Mouse (Mus musculus): ENCODE results near the gene Scn9a.

Gene Scn9a

DNA sequence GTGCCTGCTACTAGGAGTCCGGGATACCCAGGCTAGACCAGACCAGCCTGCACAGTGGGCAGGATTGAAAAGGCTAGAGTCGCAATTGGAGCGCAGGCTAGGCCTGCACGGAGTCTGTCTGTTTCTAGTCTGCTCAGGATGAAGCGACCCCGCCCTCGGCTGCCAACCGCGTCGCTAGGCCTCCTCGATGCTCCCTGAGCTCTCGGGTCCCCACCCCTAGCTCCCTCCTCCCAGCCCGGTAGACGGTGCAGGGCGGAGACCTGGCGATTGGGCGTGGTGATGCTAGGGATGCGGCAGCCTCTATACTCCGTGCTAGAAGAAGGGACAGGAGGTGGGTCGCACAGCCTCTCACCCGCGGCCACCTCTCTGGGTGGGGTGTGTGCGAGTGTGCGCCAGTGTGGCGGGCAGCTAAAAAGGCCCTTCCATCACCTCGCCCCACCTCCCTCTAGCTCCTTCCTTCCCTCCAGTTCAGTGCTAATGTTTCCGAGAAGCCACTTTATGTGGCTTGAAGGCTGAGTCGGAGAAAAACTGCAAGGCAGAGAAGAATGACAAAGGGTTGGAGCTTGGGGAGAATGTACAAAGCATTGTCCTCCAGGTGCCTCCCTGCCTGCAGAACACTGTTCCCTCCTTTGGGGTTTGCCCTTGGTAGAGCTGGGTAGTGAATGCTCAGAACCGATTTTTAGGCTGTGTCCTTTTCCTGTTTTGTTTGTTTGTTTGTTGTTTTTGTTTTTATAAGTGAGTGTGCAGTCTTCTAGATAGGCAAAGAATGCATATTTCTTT, at the start of gene Scn9a:
TSS of gene Scn9a (minus strand) at position 383 of the 780 bp plus-strand sequence.
- no peak for DNase-seq (ENCODE audit: low spot score)

DNA sequence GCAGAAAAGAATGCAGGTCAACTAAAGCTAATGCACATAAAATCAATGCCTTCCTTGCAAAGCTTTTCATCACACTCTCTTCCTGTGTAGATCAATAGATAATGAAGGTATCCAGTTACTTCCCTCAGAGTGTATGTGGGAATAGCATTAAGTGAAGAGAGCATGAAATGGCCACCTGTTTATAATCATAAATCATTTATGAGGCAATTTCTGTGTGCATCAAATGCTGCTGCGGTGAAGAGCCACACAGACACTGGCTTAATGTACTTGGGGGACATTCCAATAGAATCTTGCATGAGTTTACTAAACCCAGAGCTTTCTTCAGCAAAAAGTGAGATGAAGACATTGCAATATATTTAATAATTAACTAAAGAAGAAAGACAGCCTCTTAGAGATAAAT, 27.2 kb upstream of the Scn9a start:
- DNase-seq (ENCODE audit: low spot score) = no peak

DNA sequence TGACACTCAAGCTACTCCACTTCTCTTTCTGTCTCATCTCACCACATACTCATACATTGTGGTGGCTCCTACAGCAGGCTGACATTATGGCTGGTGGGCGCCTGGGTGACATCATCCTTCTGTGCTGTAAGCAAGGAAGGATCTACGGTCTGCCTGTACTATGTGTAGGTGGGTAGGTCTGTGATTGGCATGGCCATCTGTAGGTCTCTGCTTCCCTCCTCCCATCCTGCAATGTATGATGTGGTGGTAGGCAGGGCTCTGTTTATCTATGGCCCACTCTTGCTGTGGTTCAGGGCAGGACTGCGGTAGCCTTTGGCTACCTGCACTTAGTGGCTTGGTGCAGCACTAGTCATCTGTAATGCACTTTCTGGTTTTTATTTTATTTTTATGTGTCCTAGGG, 21.7 kb upstream of the Scn9a start:
- DNase-seq (ENCODE audit: low spot score) = no peak

DNA sequence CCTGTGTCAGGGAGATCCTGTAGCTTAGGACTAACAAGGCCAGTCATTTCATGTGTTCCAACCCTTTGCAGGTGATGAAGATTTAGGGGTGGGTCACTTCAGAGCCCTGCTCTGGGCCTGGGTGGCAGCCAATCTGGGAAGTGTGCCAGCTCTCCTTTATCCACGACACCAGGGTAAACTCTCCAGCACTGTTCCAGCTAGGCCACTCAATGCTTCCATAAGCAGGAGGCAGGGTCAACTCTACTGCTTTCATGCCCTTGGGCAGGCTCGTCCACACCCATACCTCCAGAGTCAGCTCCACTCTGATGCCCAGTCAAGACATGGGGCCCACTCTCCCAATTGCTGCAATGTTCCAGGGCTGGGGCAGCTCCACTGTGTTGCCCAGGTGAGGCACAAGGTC, 20.7 kb upstream of the Scn9a start:
- DNase-seq (ENCODE audit: low spot score) = no peak

DNA sequence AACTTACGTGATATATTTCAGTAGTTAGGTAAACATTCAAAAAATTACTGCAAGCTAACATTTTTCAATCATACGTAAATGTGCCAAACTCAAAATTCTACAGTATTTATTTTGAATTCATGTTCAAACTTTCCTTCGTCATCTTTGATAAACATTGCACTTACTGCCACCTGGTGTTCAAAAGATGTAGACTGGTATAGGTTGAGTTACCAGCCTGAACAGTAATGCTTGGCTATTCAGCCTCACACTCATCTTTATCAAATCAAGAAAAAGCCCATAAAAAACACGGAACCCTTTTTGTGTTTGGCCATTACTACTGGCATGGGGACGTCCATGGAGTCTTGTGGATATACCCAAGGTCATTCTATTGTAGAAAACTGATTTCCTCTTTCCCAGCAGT, 9.6 kb upstream of the Scn9a start:
- no peak for DNase-seq (ENCODE audit: low spot score)

DNA sequence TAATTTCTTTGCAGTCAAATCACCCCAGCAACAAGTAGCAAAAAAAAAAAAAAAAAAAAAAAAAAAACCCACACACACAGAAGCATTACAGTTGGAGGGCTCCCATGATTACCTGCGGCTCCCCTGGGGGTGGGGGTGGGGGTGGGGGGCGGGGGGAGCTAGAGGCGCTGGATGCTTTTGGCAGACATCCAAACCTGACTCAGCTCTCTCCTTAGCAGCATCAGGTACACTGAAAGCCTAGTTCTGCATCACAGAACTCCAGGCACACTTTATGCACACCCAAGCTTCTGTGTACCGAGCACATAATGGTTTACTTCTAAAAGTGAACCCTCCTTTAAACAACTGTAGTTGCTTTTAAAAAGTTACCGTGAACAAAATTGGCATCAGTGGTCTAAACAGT, 2.0 kb downstream of the Scn9a start:
- no peak for DNase-seq (ENCODE audit: low spot score)

DNA sequence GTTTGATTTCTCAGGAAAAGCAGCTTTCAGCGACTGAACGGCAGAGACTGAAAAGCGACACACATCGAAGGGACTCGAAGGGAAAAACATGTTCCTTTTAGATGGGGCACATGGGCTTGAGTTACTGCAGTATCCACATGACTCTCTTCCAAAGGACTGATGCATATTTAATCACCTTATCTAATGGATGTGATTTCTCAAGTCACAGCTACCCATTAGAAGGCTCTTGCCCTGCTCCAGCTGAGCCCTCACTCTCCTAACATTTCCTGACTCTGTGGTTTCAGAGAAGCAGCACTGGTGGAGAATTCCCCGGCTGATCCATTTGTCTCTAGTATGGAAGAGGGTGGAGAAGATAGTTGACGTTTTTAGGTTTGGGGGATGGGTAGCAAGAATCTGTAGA, 23.7 kb downstream of the Scn9a start:
- DNase-seq (ENCODE audit: low spot score) = no peak

DNA sequence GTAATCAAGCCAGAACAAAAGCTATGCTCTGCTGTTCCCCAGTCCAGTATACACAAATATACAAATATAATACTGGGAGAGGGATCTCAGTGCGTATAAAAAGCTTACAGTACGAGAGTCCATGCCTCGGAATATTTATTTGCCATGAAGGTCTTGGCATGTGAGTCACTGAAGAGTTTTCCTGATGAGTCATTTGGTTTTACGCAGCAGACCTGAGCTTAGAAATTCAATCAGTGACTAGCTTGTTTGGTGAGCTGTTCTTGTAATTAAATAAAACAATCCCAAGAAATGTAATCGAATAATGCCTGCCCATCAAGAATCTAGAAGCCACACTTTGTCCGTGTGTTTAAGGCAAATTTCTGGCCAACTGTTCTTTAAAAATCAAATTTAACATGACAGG, 37.4 kb downstream of the Scn9a start:
- no peak for DNase-seq (ENCODE audit: low spot score)

DNA sequence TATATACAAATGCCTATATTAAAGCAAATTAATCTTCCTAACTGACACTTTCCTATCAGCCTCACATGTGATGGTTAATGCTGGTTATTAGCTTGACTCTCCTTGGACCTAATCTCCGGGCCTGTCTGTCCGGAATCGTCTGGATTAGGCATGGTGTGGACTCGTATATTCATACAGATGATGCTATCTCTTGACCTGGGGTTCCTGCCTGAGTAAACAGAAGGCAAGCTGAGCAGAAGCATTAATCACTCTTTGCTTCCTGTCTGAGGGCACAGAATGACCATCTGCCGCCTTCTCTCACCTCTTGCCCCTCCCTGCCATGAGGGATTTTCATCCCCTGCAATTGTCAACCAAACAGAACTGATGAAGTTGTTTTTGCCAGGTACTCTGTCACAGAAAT, 38.6 kb downstream of the Scn9a start:
- no peak for DNase-seq (ENCODE audit: low spot score)

DNA sequence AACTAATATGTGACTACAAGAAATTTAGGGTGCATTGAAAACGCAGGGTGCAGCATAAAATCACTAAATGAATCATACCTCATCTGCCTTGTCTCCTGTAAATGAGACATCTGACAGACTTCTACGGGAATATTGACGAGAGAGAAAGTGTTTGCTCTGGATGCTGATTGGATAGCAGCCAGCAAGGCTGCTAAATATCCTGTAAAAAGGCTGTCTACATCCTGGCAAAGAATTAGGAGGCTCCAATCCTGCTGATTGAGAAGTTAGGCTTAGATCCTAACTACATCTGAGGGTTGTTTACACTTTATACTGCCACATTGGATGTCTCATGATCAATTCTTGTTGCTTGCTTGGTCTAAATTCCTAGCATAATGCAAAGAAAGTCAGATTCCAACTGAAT, 44.6 kb downstream of the Scn9a start:
- DNase-seq (ENCODE audit: low spot score) = no peak

DNA sequence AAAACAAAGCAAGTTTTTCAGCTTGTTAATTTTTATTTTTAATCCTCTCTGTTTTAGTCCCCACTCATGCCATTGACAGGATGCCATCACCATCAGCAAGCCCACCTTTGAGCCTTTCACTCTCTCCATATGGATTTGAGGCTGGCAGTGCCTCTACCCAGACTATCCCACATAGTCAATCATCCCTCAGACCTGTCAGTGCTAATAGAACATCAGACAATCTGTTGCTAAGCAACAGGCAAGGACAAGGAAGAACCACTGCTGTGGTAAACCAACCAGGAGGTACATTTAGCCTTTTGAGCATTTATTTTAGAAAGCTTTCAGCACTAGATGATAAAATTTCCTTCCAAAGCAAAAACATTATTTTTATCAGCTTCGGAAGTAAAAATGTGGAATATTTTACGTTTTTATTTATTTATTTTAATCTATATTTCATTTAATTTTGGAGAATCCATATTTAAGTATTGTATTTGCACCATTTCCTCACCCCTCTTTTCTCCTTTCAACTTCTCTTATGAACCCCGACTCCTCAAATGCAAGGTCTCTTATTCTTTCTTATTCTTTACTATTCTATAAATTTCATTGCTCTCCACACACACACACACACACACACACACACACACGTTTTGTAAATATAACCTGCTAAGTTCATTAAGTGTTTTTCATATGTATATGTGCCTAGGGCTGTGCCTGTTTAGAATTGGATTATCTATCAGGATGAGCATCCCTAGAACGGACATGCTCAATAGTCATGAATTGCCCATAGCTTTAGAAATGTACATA, 54.5 kb downstream of the Scn9a start:
- DNase-seq (ENCODE audit: low spot score) = no peak

DNA sequence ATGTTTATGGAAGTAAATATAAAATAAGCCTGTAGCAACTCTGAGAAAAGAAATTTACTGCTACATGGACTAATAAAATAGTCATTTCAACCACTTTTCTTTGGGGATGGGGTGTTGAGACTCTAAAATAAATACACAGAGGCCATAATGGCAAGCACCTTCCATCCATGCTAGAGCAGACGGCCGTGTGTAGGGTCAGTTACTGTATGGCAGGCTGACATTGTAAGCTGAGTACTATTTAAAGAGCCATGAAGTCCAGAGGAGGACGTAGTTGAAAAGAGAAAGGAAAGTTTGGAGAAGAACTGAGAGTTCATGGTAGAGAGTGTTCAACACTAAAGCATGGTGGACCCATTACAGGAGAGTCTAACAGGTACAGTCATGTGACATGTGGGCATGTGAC, 86.5 kb downstream of the Scn9a start:
- DNase-seq (ENCODE audit: low spot score) = no peak

DNA sequence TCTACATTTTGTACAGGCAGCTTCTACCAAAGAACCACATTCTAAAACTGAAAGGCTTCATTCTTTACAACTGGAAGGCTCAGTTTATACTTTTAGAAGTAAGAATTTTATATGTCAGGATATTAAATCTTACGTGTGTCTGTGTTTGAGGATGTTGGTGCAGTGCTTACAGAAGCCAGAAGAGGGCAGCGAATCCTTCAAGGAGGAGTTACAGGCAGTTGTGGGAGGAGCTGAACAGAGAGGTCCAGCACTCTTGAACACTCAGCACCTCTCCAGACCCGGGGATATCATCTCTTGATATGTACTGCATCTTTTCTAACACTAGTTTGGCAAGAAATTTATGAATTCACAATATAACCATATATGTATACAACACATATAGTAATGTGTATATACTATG, 114.8 kb downstream of the Scn9a start:
- DNase-seq (ENCODE audit: low spot score) = no peak

DNA sequence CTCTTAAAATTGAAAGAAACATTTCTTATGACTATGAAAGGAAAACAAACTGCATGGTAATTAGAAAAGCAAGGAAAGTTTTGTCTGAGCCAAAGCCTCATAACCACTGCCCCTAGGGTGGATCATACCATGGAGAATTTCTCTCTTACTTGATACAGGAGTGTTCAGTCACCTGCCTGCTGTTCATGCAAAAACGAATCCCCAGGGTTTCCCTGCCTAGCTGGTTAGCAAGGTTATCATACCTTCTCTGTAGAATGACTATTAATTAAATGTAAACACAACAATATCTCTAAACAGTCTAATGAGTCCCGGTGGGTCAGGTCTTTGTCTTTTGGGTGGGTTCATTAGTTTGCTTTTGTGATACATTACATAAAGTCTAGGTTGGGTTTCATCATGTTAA, 123.3 kb downstream of the Scn9a start:
- DNase-seq (ENCODE audit: low spot score) = no peak

DNA sequence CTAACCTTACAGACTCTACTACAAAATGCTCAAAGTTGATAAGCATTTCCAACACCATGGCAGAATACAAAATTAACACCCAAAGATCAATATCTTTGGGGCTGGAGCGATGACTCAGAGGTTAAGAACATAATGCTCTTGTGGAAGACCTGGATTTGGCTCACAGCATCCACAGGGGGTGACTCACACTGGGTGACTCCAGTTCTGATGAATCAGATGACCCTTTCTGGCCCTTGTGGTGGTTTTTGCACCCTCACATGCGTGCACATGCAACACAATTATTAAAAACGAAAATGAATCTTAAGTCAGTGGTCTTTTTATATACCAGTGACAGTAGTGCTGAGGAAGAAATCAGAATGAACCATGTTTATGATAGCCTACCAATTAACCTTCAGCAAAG, 126.7 kb downstream of the Scn9a start:
- DNase-seq (ENCODE audit: low spot score) = no peak

DNA sequence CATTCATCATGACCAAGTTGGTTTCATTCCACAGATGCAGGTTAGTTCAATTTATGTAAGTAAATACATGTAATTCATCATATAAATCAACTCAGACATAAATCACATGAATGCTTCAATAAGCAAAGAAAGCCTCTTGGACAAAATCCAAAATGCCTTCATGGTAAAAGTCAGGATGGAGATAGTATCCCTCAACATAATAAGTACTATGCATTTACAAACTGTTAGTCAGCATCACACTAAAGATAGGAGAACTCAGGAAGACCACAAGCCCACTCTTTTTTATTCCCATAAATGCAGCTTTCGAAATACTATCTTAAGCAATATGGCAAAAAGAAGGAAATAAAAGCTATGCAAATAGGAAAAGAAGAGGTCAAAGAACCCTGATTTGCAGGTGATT, 127.1 kb downstream of the Scn9a start:
- DNase-seq (ENCODE audit: low spot score) = no peak

DNA sequence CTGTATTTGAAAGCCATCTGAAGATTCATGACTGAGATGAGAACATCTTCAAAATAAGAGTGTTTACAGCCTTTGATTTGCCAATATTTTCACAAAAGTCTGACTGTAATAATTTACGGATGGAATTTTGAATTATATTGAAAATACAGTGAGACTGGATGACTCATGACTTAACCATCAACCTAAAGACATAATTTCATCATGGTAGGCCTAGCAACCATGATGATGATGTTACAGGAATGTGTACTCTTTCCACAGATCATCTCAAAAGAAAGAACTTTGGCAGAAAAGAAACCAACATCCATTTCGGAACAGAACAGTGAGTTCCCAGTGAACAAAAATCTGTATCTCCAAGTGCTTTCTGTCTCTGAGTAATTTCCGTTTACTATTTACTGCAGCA, 132.6 kb downstream of the Scn9a start:
- DNase-seq (ENCODE audit: low spot score) = no peak

DNA sequence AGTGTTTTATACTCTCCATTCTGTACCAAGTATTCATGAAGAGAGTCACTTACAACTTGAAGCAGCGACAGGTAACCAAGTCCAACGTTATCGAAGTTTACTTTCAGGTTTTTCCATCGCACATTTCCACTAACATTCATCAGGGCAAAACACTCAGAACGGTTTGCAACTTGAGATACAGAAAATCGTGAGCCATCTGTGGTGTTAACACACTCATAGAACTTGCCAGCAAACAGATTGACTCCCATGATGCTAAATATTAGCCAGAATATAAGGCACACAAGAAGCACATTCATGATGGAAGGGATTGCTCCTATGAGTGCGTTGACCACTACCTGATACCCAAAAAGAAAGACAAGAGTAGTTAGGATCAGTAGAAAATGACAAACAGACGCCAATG, 140.2 kb downstream of the Scn9a start:
- no peak for DNase-seq (ENCODE audit: low spot score)

DNA sequence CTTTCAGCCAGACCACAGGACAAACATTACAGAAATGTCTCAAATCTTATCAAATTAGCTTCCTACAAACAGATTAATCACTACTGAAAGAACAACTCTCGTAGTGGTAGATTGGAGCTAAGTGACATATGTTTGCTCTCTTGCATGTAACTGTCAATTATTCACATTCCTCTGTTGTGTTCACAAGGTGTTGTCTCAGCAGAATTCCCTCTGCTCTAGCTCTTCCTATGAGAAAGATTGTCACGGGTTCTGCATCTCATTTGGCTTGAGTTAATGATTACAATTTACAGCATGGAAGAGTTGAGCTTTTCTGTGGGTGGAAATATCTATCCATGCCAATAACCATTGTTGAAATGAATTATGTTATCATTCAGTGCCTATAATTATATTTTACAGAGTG, 156.4 kb downstream of the Scn9a start:
- no peak for DNase-seq (ENCODE audit: low spot score)

DNA sequence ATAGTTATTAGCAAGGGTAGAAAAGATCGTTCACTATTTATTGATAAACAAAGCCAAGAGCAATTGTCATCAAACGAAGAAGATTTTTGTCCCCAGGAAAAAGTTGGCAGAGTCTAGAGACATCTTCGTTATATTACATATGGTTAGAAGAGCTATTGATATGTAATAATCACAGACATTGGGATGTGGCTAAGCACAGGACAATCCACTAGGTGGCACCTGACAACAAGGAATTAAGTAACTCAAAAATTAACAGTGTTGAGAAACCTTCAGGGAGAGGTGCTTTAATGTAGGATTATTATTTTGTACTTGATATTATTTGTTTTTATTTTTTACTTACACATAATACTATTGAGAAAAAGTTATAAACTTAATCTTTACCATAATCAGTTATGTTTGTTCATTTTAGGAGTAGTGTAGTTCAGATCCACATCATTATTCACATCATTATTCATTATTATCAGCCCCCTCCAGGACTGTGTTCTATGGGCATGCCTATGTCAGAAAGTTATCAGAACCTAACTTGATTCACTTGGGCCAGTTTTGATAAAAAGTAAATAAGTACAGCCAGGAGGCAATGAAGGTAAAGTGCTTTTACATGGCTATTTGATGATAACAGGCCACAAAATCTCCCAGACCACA, 161.5 kb downstream of the Scn9a start:
- no peak for DNase-seq (ENCODE audit: low spot score)

DNA sequence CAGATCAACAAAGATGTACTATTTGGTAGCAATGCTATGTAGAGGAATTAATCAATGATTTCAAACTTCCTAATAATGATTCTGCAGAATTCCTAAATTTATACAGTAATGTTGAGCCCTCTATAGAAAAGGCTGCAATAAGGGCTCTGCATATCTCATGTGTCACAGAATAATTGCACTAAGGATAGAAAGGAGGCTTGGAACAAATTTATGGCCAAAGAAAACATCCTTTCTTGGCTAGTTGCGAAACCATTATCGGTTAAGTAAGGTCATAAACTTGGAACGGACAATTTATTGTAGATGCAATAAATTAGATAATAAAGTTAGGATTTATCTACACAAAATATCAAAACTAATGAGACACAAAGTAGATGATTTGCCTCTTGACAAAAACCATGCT, 169.3 kb downstream of the Scn9a start:
- DNase-seq (ENCODE audit: low spot score) = no peak

DNA sequence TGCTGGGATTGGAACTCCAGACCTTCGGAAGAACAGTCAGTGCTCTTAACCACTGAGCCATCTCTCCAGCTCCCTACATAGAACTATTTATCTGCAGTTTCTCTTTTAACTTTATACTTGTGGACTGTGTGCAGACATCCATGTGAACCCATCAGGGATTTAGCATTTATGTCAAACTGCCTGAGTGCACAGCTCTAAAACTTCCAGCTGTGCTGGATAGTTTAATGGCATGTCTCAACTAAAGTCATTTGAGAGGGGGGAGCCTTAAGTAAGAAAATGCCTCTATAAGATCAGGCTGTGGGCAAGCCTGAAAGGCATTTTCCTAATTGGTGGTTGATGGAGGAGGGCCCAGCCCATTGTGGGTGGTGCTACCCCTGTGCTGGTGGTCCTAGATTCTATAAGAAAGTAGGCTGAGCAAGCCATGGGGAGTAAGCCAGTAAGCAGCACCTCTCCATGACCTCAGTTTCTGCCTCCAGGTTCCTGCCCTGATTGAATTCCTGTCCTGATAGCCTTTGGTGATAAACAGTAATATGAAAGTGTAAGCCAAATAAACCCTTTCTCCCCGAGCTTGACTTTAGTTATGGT, 169.8 kb downstream of the Scn9a start:
- no peak for DNase-seq (ENCODE audit: low spot score)

DNA sequence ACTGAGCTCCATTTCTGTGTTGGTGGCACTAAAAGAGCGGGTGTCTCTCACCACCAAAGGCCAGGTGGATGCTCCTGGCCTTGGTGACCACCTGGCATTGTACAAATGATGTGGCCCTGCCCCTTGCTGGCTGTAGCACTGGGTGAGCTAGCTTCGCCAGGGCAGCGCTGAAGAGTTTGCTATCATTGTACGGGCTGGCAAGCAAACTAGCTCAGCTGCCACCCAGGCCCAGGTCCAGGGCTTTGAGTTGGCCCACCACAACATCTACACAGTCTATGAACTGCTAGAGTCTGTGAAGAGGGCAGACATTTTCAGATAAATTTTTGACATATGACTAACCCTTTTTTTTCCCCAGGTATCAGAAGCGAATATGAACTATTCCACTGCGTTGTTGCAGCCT, 170.8 kb downstream of the Scn9a start:
- DNase-seq (ENCODE audit: low spot score) = no peak
